Mouse (Mus musculus) embryonic facial prominence, embryonic 15.5 days (tissue): ENCODE measurements around the gene Rhbdf1. TPM values are rescaled to one million over a fixed set of nuclear protein-coding genes. Genes with fewer than 3 reads are reported as not detected.

ENCODE experiments used
- ATAC-seq: fragments of 200-750 bp; cut with Nextera tagmentation; 2 replicates; pipeline ENCODE4 v1.8.0; 2017; ENCODE audit warnings: low read depth, moderate TSS enrichment; ENCODE audit not compliant: insufficient number of reproducible peaks, low FRiP score, low TSS enrichment
- H3K27ac ChIP-seq: fragments of 300-500 bp; sonication (generic); replicated peaks from 2 replicates; pipeline ENCODE4 v1.5.1; 2015; ENCODE audit warnings: mild to moderate bottlenecking, inconsistent platforms
- H3K27me3 ChIP-seq: fragments of 300-500 bp; sonication (generic); 2 replicates; pipeline ENCODE4 v1.6.1; 2015; ENCODE audit warnings: inconsistent platforms
- H3K36me3 ChIP-seq: fragments of 300-500 bp; sonication (generic); 2 replicates; pipeline ENCODE4 v1.6.1; 2015; ENCODE audit warnings: mild to moderate bottlenecking, inconsistent platforms
- H3K4me1 ChIP-seq: fragments of 300-500 bp; sonication (generic); 2 replicates; pipeline ENCODE4 v1.6.1; 2015; ENCODE audit warnings: inconsistent platforms
- H3K4me2 ChIP-seq: fragments of 300-500 bp; sonication (generic); replicated peaks from 2 replicates; pipeline ENCODE4 v1.6.1; 2015; ENCODE audit warnings: mild to moderate bottlenecking, inconsistent platforms
- H3K4me3 ChIP-seq: fragments of 300-500 bp; sonication (generic); replicated peaks from 2 replicates; pipeline ENCODE4 v1.5.1; 2015; ENCODE audit warnings: mild to moderate bottlenecking, inconsistent platforms
- H3K9ac ChIP-seq: fragments of 300-500 bp; sonication (generic); 2 replicates; pipeline ENCODE4 v1.6.1; 2015; ENCODE audit warnings: inconsistent platforms
- H3K9me3 ChIP-seq: fragments of 300-500 bp; sonication (generic); replicated peaks from 2 replicates; pipeline ENCODE4 v1.6.1; 2016; ENCODE audit warnings: inconsistent platforms
- WGBS: fragments of 180-500 bp; shearing (Covaris S2); methylation state at CpG from one replicate; pipeline ENCODE4 v1.1.7; 2015; 5-methylcytosine and 5-hydroxymethylcytosine counted together
- polyA plus RNA-seq: library from polyadenylated mRNA; unstranded; fragments of >200 nt; fragmentation: Nextera tagmentation; extraction: Ambion mirVana; gene quantifications from 2 replicates; pipeline ENCODE4 v1.2.1, GENCODE M21; 2015

Gene Rhbdf1
- polyA plus RNA-seq, 1 experiment from 2014 or later, result 78.2 TPM

- 60% methylated on average over 3 of the region's 3 CpGs for WGBS
Observed at GRCm38 (mm10) chr11:32197766-32198165, 24.3 kb downstream of the Rhbdf1 start.

GRCm38 (mm10) chr11:32196727-32197126 is 25.4 kb downstream of the Rhbdf1 start:
- Histone ChIP-seq H3K27me3 (peaks cover 3% of the 10 kb centered on the region; the same call in 1 of the 2 replicates), H3K4me2 (no peak overlapping the region), H3K4me3 (no peak overlapping the region), H3K27ac (no peak overlapping the region), H3K9ac (no peak overlapping the region), H3K4me1 (no peaks in the 10 kb centered on the region), H3K36me3 (no peaks in the 10 kb centered on the region), H3K9me3 (no peaks in the 10 kb centered on the region)
- no peak for ATAC-seq
- 69% methylated on average over 6 of the region's 6 CpGs for WGBS

More at GRCm38 (mm10) chr11:32197766-32198165, 24.3 kb downstream of the Rhbdf1 start:
- ATAC-seq, result no peak
- no peaks in the 10 kb centered on the region for H3K9me3 ChIP-seq
- H3K36me3 ChIP-seq, result no peaks in the 10 kb centered on the region
- H3K27ac ChIP-seq, result no peak overlapping the region
- no peak overlapping the region for H3K4me2 ChIP-seq
- H3K4me1 ChIP-seq, result no peaks in the 10 kb centered on the region
- peaks cover 3% of the 10 kb centered on the region; the same call in 1 of the 2 replicates for H3K27me3 ChIP-seq
- no peak overlapping the region for H3K4me3 ChIP-seq
- no peak overlapping the region for H3K9ac ChIP-seq

- Histone ChIP-seq H3K27ac (no peak overlapping the region), H3K36me3 (no peaks in the 10 kb centered on the region), H3K27me3 (peaks cover 3% of the 10 kb centered on the region; the same call in 1 of the 2 replicates), H3K9ac (no peak overlapping the region), H3K4me3 (no peak overlapping the region), H3K4me1 (no peaks in the 10 kb centered on the region), H3K4me2 (no peak overlapping the region), H3K9me3 (no peaks in the 10 kb centered on the region)
- ATAC-seq, result no peak
- WGBS, result 24% methylated on average over 11 of the region's 11 CpGs
Observed at GRCm38 (mm10) chr11:32195867-32196540, 26.1 kb downstream of the Rhbdf1 start.

GRCm38 (mm10) chr11:32194626-32195025 is 27.5 kb downstream of the Rhbdf1 start:
- Histone ChIP-seq H3K27ac (no peak overlapping the region), H3K4me2 (no peak overlapping the region), H3K9ac (no peak overlapping the region), H3K4me3 (no peak overlapping the region), H3K27me3 (peaks cover 3% of the 10 kb centered on the region; the same call in 1 of the 2 replicates), H3K9me3 (no peaks in the 10 kb centered on the region), H3K4me1 (no peaks in the 10 kb centered on the region), H3K36me3 (no peaks in the 10 kb centered on the region)
- no peak for ATAC-seq
- 78% methylated on average over 5 of the region's 5 CpGs for WGBS

- peaks cover 3% of the 10 kb centered on the region; the same call in 1 of the 2 replicates for H3K27me3 ChIP-seq
- H3K4me2 ChIP-seq, result no peak overlapping the region
- ATAC-seq, result no peak
- no peaks in the 10 kb centered on the region for H3K9me3 ChIP-seq
- no peaks in the 10 kb centered on the region for H3K36me3 ChIP-seq
- 79% methylated on average over 10 of the region's 10 CpGs for WGBS
- H3K9ac ChIP-seq, result no peak overlapping the region
- H3K27ac ChIP-seq, result no peak overlapping the region
- no peak overlapping the region for H3K4me3 ChIP-seq
- no peaks in the 10 kb centered on the region for H3K4me1 ChIP-seq
Observed at GRCm38 (mm10) chr11:32194086-32194485, 28.0 kb downstream of the Rhbdf1 start.

GRCm38 (mm10) chr11:32193156-32193555 is 28.9 kb downstream of the Rhbdf1 start:
- Histone ChIP-seq H3K9me3 (no peaks in the 10 kb centered on the region), H3K4me1 (no peaks in the 10 kb centered on the region), H3K36me3 (no peaks in the 10 kb centered on the region), H3K27me3 (peaks cover 3% of the 10 kb centered on the region; the same call in 1 of the 2 replicates), H3K4me2 (no peak overlapping the region), H3K4me3 (no peak overlapping the region), H3K9ac (no peak overlapping the region), H3K27ac (no peak overlapping the region)
- WGBS, result 92% methylated on average over 10 of the region's 10 CpGs
- no peak for ATAC-seq

- Histone ChIP-seq H3K9ac (no peak overlapping the region), H3K4me1 (no peaks in the 10 kb centered on the region), H3K4me3 (no peak overlapping the region), H3K27ac (no peak overlapping the region), H3K27me3 (no peaks in the 10 kb centered on the region), H3K36me3 (no peaks in the 10 kb centered on the region), H3K9me3 (no peaks in the 10 kb centered on the region), H3K4me2 (no peak overlapping the region)
- ATAC-seq, result no peak
- WGBS, result 72% methylated on average over 13 of the region's 13 CpGs
Observed at GRCm38 (mm10) chr11:32190603-32191110, 31.4 kb downstream of the Rhbdf1 start.

- Histone ChIP-seq H3K4me3 (no peak overlapping the region), H3K9me3 (no peaks in the 10 kb centered on the region), H3K27me3 (no peaks in the 10 kb centered on the region), H3K36me3 (no peaks in the 10 kb centered on the region), H3K27ac (no peak overlapping the region), H3K9ac (no peak overlapping the region), H3K4me1 (no peaks in the 10 kb centered on the region), H3K4me2 (no peak overlapping the region)
- no peak for ATAC-seq
- 68% methylated on average over 9 of the region's 9 CpGs for WGBS
Observed at GRCm38 (mm10) chr11:32190119-32190518, 32.0 kb downstream of the Rhbdf1 start.

- Histone ChIP-seq H3K27ac (no peak overlapping the region), H3K4me3 (no peak overlapping the region), H3K36me3 (no peaks in the 10 kb centered on the region), H3K4me1 (no peaks in the 10 kb centered on the region), H3K4me2 (no peak overlapping the region), H3K27me3 (no peaks in the 10 kb centered on the region), H3K9ac (no peak overlapping the region), H3K9me3 (no peaks in the 10 kb centered on the region)
- ATAC-seq, result no peak
- 71% methylated on average over 5 of the region's 5 CpGs for WGBS
Observed at GRCm38 (mm10) chr11:32189434-32189833, 32.7 kb downstream of the Rhbdf1 start.

GRCm38 (mm10) chr11:32188881-32189280 is 33.2 kb downstream of the Rhbdf1 start:
- Histone ChIP-seq H3K36me3 (no peaks in the 10 kb centered on the region), H3K4me3 (no peak overlapping the region), H3K27ac (no peak overlapping the region), H3K4me1 (no peaks in the 10 kb centered on the region), H3K4me2 (no peak overlapping the region), H3K9ac (no peak overlapping the region), H3K9me3 (no peaks in the 10 kb centered on the region), H3K27me3 (no peaks in the 10 kb centered on the region)
- whole genome bisulfite sequencing, result 83% methylated on average over 12 of the region's 12 CpGs
- ATAC-seq, result no peak

GRCm38 (mm10) chr11:32187256-32187655 is 34.8 kb downstream of the Rhbdf1 start:
- Histone ChIP-seq H3K27me3 (no peaks in the 10 kb centered on the region), H3K27ac (no peak overlapping the region), H3K4me1 (no peaks in the 10 kb centered on the region), H3K9ac (no peak overlapping the region), H3K36me3 (no peaks in the 10 kb centered on the region), H3K4me3 (no peak overlapping the region), H3K9me3 (no peaks in the 10 kb centered on the region), H3K4me2 (no peak overlapping the region)
- WGBS, result 85% methylated on average over 4 of the region's 4 CpGs
- no peak for ATAC-seq

- Histone ChIP-seq H3K36me3 (no peaks in the 10 kb centered on the region), H3K4me2 (no peak overlapping the region), H3K4me3 (no peak overlapping the region), H3K9me3 (no peaks in the 10 kb centered on the region), H3K27ac (no peak overlapping the region), H3K4me1 (no peaks in the 10 kb centered on the region), H3K27me3 (no peaks in the 10 kb centered on the region), H3K9ac (no peak overlapping the region)
- WGBS, result 68% methylated on average over 3 of the region's 3 CpGs
- ATAC-seq, result no peak
Observed at GRCm38 (mm10) chr11:32186031-32186430, 36.1 kb downstream of the Rhbdf1 start.
